Comparison of ENCODE assay signal across 29 mouse cellular contexts in genomic region chr17:51171504-51171903, GRCm38 (mm10).
"Had no signal": no experiment of that assay in that cellular context is flagged by ENCODE, and none has a peak within 500 bp of the region (broad histone marks: within the 10 kb centered on the region; RNA-seq: fewer than 3 reads in every experiment).

No protein-coding gene starts in this region.

- H3K27me3 ChIP-seq: embryonic facial prominence, embryonic 12.5 days; embryonic facial prominence, embryonic 13.5 days; embryonic facial prominence, embryonic 15.5 days; forebrain, embryonic 12.5 days; forebrain, embryonic 13.5 days; forebrain, embryonic 15.5 days had no signal

- H3K4me1 ChIP-seq: embryonic facial prominence, embryonic 10.5 days; embryonic facial prominence, embryonic 12.5 days; embryonic facial prominence, embryonic 13.5 days; embryonic facial prominence, embryonic 15.5 days; forebrain, embryonic 10.5 days; forebrain, embryonic 12.5 days; forebrain, embryonic 13.5 days; forebrain, embryonic 15.5 days had no signal

- H3K36me3 ChIP-seq: embryonic facial prominence, embryonic 10.5 days; embryonic facial prominence, embryonic 12.5 days; embryonic facial prominence, embryonic 13.5 days; embryonic facial prominence, embryonic 15.5 days; forebrain, embryonic 10.5 days; forebrain, embryonic 12.5 days; forebrain, embryonic 15.5 days had no signal

- ATAC-seq: forebrain, embryonic 13.5 days; forebrain, embryonic 14.5 days; forebrain, embryonic 15.5 days; forebrain, embryonic 16.5 days; forebrain, postnatal 0 days had no signal

- H3K9me3 ChIP-seq: embryonic facial prominence, embryonic 10.5 days; embryonic facial prominence, embryonic 12.5 days; embryonic facial prominence, embryonic 13.5 days; embryonic facial prominence, embryonic 15.5 days; forebrain, embryonic 10.5 days; forebrain, embryonic 12.5 days; forebrain, embryonic 13.5 days; forebrain, embryonic 15.5 days had no signal

- H3K4me2 ChIP-seq: embryonic facial prominence, embryonic 12.5 days; embryonic facial prominence, embryonic 13.5 days; embryonic facial prominence, embryonic 15.5 days; forebrain, embryonic 12.5 days; forebrain, embryonic 13.5 days; forebrain, embryonic 15.5 days had no signal

- H3K27ac ChIP-seq: embryonic facial prominence, embryonic 10.5 days; embryonic facial prominence, embryonic 12.5 days; embryonic facial prominence, embryonic 13.5 days; embryonic facial prominence, embryonic 15.5 days; forebrain, embryonic 10.5 days; forebrain, embryonic 12.5 days; forebrain, embryonic 13.5 days; forebrain, embryonic 15.5 days; gastrocnemius, adult 2 months had no signal

- DNase-seq: cerebellum, adult 18-20 months; cerebellum, adult 2 months; cerebellum, adult 8-10 months; cerebellum, adult 9-10 months; cerebellum, adult 9-11 months; cerebellum, postnatal 10 days; cerebellum, postnatal 14 days; cerebellum, postnatal 25 days; cerebellum, postnatal 36 days; embryo, embryonic 11 days; forebrain, postnatal 0 days; gastrocnemius, adult 2 months; gastrocnemius, postnatal 10 days; gastrocnemius, postnatal 14 days; gastrocnemius, postnatal 25 days; gastrocnemius, postnatal 36 days; heart, adult 11 months; heart, adult 18-20 months had no signal

- H3K4me3 ChIP-seq: embryonic facial prominence, embryonic 10.5 days; embryonic facial prominence, embryonic 12.5 days; embryonic facial prominence, embryonic 13.5 days; embryonic facial prominence, embryonic 15.5 days; erythroblast, embryonic 14.5 days; forebrain, embryonic 10.5 days; forebrain, embryonic 12.5 days; forebrain, embryonic 13.5 days; forebrain, embryonic 15.5 days; gastrocnemius, adult 2 months had no signal

- H3K9ac ChIP-seq: embryonic facial prominence, embryonic 12.5 days; embryonic facial prominence, embryonic 13.5 days; embryonic facial prominence, embryonic 15.5 days; forebrain, embryonic 12.5 days; forebrain, embryonic 13.5 days; forebrain, embryonic 15.5 days; forebrain, postnatal 0 days had no signal
